Mouse (Mus musculus): ENCODE results near the gene Ginm1. TPM values are rescaled to one million over a fixed set of nuclear protein-coding genes. Genes with fewer than 3 reads are reported as not detected.
"Not testable (repeated sequence)": the region's sequence is repeated elsewhere in the genome, so short reads cannot be mapped to it uniquely, and the experiment has no call there.

The Ginm1 gene
- total and polyA plus RNA-seq, 2 experiments from 2014 or later: 26.4 to 107 TPM

- ATAC-seq (ENCODE audit: insufficient read depth, low read depth) (no peak), DNase-seq (ENCODE audit: low spot score) (no peak)
- no peak overlapping the region for H3K9ac ChIP-seq (replicated peaks; ENCODE audit: low read depth, low read length)
- H3K4me1 ChIP-seq (ENCODE audit: control insufficient read depth, insufficient read depth): no peaks in the 10 kb centered on the region
- 71% methylated on average over 1 of the region's 1 CpGs for WGBS
- no peak overlapping the region for H3K4me2 ChIP-seq (ENCODE audit: low read depth, low read length)
- peaks cover 87% of the 10 kb centered on the region for H3K36me3 ChIP-seq (replicated peaks; ENCODE audit: control insufficient read depth, insufficient read depth, low read length)
- no peaks in the 10 kb centered on the region for H3K9me3 ChIP-seq (replicated peaks; ENCODE audit: control insufficient read depth, low read length)
- no peak overlapping the region for H3K4me3 ChIP-seq (ENCODE audit: low read depth, low read length)
- H3K27me3 ChIP-seq (ENCODE audit: control insufficient read depth, insufficient read depth, low read length): no peaks in the 10 kb centered on the region
- no peak overlapping the region for H3K27ac ChIP-seq (ENCODE audit: low read depth)
- TF ChIP-seq CTCF (IDR thresholded peaks at IDR 0.05; ENCODE audit: low read depth) (no peak), EP300 (IDR thresholded peaks at IDR 0.05; ENCODE audit: low read depth) (no peak)
Observed at GRCm38 (mm10) chr10:7772769-7773168, 19.9 kb downstream of the Ginm1 start.

GRCm38 (mm10) chr10:7772346-7772745 lies 20.3 kb downstream of the Ginm1 start:
- 89% methylated on average over 4 of the region's 4 CpGs for WGBS
- no peak overlapping the region for H3K9ac ChIP-seq (replicated peaks; ENCODE audit: low read depth, low read length)
- TF ChIP-seq EP300 (IDR thresholded peaks at IDR 0.05; ENCODE audit: low read depth) (no peak), CTCF (IDR thresholded peaks at IDR 0.05; ENCODE audit: low read depth) (no peak)

GRCm38 (mm10) chr10:7757544-7757943 lies 35.1 kb downstream of the Ginm1 start:
- TF ChIP-seq CTCF (IDR thresholded peaks at IDR 0.05; ENCODE audit: low read depth): no peak
- TF ChIP-seq EP300 (IDR thresholded peaks at IDR 0.05; ENCODE audit: low read depth): no peak
- H3K36me3 ChIP-seq (replicated peaks; ENCODE audit: control insufficient read depth, insufficient read depth, low read length): peaks cover 76% of the 10 kb centered on the region

More at GRCm38 (mm10) chr10:7772346-7772745, 20.3 kb downstream of the Ginm1 start:
- ATAC-seq (ENCODE audit: insufficient read depth, low read depth) (no peak), DNase-seq (ENCODE audit: low spot score) (no peak)
- H3K36me3 ChIP-seq (replicated peaks; ENCODE audit: control insufficient read depth, insufficient read depth, low read length): peaks cover 84% of the 10 kb centered on the region
- H3K27me3 ChIP-seq (ENCODE audit: control insufficient read depth, insufficient read depth, low read length): no peaks in the 10 kb centered on the region
- no peak overlapping the region for H3K4me3 ChIP-seq (ENCODE audit: low read depth, low read length)
- no peaks in the 10 kb centered on the region for H3K4me1 ChIP-seq (ENCODE audit: control insufficient read depth, insufficient read depth)
- H3K4me2 ChIP-seq (ENCODE audit: low read depth, low read length): no peak overlapping the region
- no peak overlapping the region for H3K27ac ChIP-seq (ENCODE audit: low read depth)
- no peaks in the 10 kb centered on the region for H3K9me3 ChIP-seq (replicated peaks; ENCODE audit: control insufficient read depth, low read length)

DNA sequence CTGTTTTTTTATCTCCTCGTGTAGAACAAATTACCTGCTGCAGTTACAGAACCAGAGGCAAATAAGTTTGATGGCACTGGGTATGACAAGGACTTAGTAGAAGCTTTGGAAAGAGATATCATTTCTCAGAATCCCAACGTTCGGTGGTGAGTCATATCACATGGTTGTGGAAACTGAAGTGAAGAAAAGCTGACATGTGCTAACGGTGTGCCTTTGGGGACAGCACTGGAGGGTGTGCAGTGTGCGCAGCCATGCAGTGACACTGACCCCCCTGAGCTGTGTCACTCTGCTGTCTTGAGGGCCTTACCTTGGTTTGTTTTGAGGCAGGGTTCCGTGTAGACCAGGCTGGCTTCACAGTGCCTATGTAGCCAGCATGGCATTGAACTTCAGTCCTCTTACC lies 43.9 kb downstream of the Ginm1 start:
- WGBS: 81% methylated on average over 6 of the region's 6 CpGs
- Histone ChIP-seq H3K9me3 (replicated peaks; ENCODE audit: control insufficient read depth, low read length) (no peaks in the 10 kb centered on the region), H3K27me3 (ENCODE audit: control insufficient read depth, insufficient read depth, low read length) (no peaks in the 10 kb centered on the region), H3K4me3 (ENCODE audit: low read depth, low read length) (no peak overlapping the region), H3K9ac (replicated peaks; ENCODE audit: low read depth, low read length) (no peak overlapping the region), H3K4me2 (ENCODE audit: low read depth, low read length) (no peak overlapping the region), H3K4me1 (ENCODE audit: control insufficient read depth, insufficient read depth) (no peaks in the 10 kb centered on the region), H3K36me3 (replicated peaks; ENCODE audit: control insufficient read depth, insufficient read depth, low read length) (peaks cover 60% of the 10 kb centered on the region), H3K27ac (ENCODE audit: low read depth) (no peak overlapping the region)
- TF ChIP-seq CTCF (IDR thresholded peaks at IDR 0.05; ENCODE audit: low read depth) (no peak), EP300 (IDR thresholded peaks at IDR 0.05; ENCODE audit: low read depth) (no peak)
- ATAC-seq (ENCODE audit: insufficient read depth, low read depth) (no peak; the same call in 1 of the 2 replicates), DNase-seq (ENCODE audit: low spot score) (no peak)

More at GRCm38 (mm10) chr10:7757544-7757943, 35.1 kb downstream of the Ginm1 start:
- WGBS: 77% methylated on average over 2 of the region's 2 CpGs
- no peaks in the 10 kb centered on the region for H3K9me3 ChIP-seq (replicated peaks; ENCODE audit: control insufficient read depth, low read length)
- no peak overlapping the region for H3K27ac ChIP-seq (ENCODE audit: low read depth)
- H3K4me1 ChIP-seq (ENCODE audit: control insufficient read depth, insufficient read depth): no peaks in the 10 kb centered on the region
- no peak overlapping the region for H3K9ac ChIP-seq (replicated peaks; ENCODE audit: low read depth, low read length)
- H3K27me3 ChIP-seq (ENCODE audit: control insufficient read depth, insufficient read depth, low read length): no peaks in the 10 kb centered on the region
- ATAC-seq (ENCODE audit: insufficient read depth, low read depth) (no peak), DNase-seq (ENCODE audit: low spot score) (no peak)
- H3K4me3 ChIP-seq (ENCODE audit: low read depth, low read length): no peak overlapping the region
- H3K4me2 ChIP-seq (ENCODE audit: low read depth, low read length): no peak overlapping the region

GRCm38 (mm10) chr10:7745528-7745927 lies 47.1 kb downstream of the Ginm1 start:
- peaks cover 49% of the 10 kb centered on the region for H3K36me3 ChIP-seq (replicated peaks; ENCODE audit: control insufficient read depth, insufficient read depth, low read length)
- H3K4me2 ChIP-seq (ENCODE audit: low read depth, low read length); ATAC-seq (ENCODE audit: insufficient read depth, low read depth); H3K4me1 ChIP-seq (ENCODE audit: control insufficient read depth, insufficient read depth); DNase-seq (ENCODE audit: low spot score); H3K9ac ChIP-seq (replicated peaks; ENCODE audit: low read depth, low read length); H3K27me3 ChIP-seq (ENCODE audit: control insufficient read depth, insufficient read depth, low read length); H3K27ac ChIP-seq (ENCODE audit: low read depth); H3K4me3 ChIP-seq (ENCODE audit: low read depth, low read length); H3K9me3 ChIP-seq (replicated peaks; ENCODE audit: control insufficient read depth, low read length): not testable (repeated sequence)
- 97% methylated on average over 6 of the region's 6 CpGs for WGBS

DNA sequence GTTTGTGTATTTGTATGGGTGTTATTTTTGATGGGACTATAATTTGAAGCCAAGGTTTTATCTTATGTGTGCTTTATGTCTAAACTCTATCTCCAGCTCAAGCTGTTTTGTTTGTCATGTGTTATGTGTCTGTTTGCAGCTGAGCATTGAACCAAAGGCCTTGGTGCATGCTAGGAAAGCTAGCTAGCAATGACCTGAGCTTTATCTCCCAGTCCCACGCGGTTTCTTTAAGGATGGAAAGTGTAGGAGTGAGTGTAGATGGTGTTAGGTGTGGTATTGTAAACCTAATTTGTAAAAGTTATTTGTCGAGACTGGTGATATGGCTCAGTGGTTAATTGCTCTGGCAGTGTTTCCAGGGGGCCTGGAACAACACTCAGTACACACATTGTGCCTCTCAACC lies 54.7 kb downstream of the Ginm1 start:
- no peak overlapping the region for H3K27ac ChIP-seq (ENCODE audit: low read depth)
- no peak overlapping the region for H3K9ac ChIP-seq (replicated peaks; ENCODE audit: low read depth, low read length)
- peaks cover 3% of the 10 kb centered on the region for H3K36me3 ChIP-seq (replicated peaks; ENCODE audit: control insufficient read depth, insufficient read depth, low read length)
- H3K9me3 ChIP-seq (replicated peaks; ENCODE audit: control insufficient read depth, low read length): no peaks in the 10 kb centered on the region
- no peaks in the 10 kb centered on the region for H3K4me1 ChIP-seq (ENCODE audit: control insufficient read depth, insufficient read depth)
- WGBS: 65% methylated on average over 3 of the region's 3 CpGs
- TF ChIP-seq CTCF (IDR thresholded peaks at IDR 0.05; ENCODE audit: low read depth) (no peak), EP300 (IDR thresholded peaks at IDR 0.05; ENCODE audit: low read depth) (no peak)
- ATAC-seq (ENCODE audit: insufficient read depth, low read depth) (no peak), DNase-seq (ENCODE audit: low spot score) (no peak)
- no peaks in the 10 kb centered on the region for H3K27me3 ChIP-seq (ENCODE audit: control insufficient read depth, insufficient read depth, low read length)
- H3K4me3 ChIP-seq (ENCODE audit: low read depth, low read length): no peak overlapping the region
- H3K4me2 ChIP-seq (ENCODE audit: low read depth, low read length): no peak overlapping the region
